Mouse (Mus musculus): ENCODE measurements around the gene Tbc1d2.
"Not testable (repeated sequence)": the region's sequence is repeated elsewhere in the genome, so short reads cannot be mapped to it uniquely, and the experiment has no call there.

Gene Tbc1d2

GRCm38 (mm10) chr4:46601844-46602423 lies 48.1 kb downstream of the Tbc1d2 start, which contains the start of gene Coro2a:
Gene Coro2a (minus strand): TSS chr4:46602202.
- peak; percentile 94 for DNase-seq (ENCODE audit: low read depth, low spot score)

- peak; percentile 58 for DNase-seq (ENCODE audit: low read depth, low spot score)
Measured at GRCm38 (mm10) chr4:46601258-46601843, 48.7 kb downstream of the Tbc1d2 start.

GRCm38 (mm10) chr4:46600473-46601257 lies 49.3 kb downstream of the Tbc1d2 start:
- DNase-seq (ENCODE audit: low read depth, low spot score): peak; percentile 27

- DNase-seq (ENCODE audit: low read depth, low spot score): not testable (repeated sequence)
Measured at GRCm38 (mm10) chr4:46599609-46600008, 50.4 kb downstream of the Tbc1d2 start.

- DNase-seq (ENCODE audit: low read depth, low spot score): no peak
Measured at GRCm38 (mm10) chr4:46598981-46599380, 51.0 kb downstream of the Tbc1d2 start.

- DNase-seq (ENCODE audit: low read depth, low spot score): no peak
Measured at GRCm38 (mm10) chr4:46598111-46598510, 51.9 kb downstream of the Tbc1d2 start.

GRCm38 (mm10) chr4:46597286-46597961 lies 52.6 kb downstream of the Tbc1d2 start:
- DNase-seq (ENCODE audit: low read depth, low spot score): peak; percentile 61

- DNase-seq (ENCODE audit: low read depth, low spot score): peak; percentile 67
Measured at GRCm38 (mm10) chr4:46596398-46596797, 53.6 kb downstream of the Tbc1d2 start.

GRCm38 (mm10) chr4:46594131-46594530 lies 55.9 kb downstream of the Tbc1d2 start:
- DNase-seq (ENCODE audit: low read depth, low spot score): no peak

- DNase-seq (ENCODE audit: low read depth, low spot score): no peak
Measured at GRCm38 (mm10) chr4:46593472-46593871, 56.5 kb downstream of the Tbc1d2 start.

- DNase-seq (ENCODE audit: low read depth, low spot score): peak; percentile 33
Measured at GRCm38 (mm10) chr4:46591833-46592520, 58.0 kb downstream of the Tbc1d2 start.

- DNase-seq (ENCODE audit: low read depth, low spot score): no peak
Measured at GRCm38 (mm10) chr4:46590810-46591209, 59.2 kb downstream of the Tbc1d2 start.

- DNase-seq (ENCODE audit: low read depth, low spot score): no peak
Measured at GRCm38 (mm10) chr4:46589946-46590684, 59.9 kb downstream of the Tbc1d2 start.

- DNase-seq (ENCODE audit: low read depth, low spot score): no peak
Measured at GRCm38 (mm10) chr4:46589151-46589550, 60.9 kb downstream of the Tbc1d2 start.

GRCm38 (mm10) chr4:46586473-46586872 lies 63.5 kb downstream of the Tbc1d2 start:
- no peak for DNase-seq (ENCODE audit: low read depth, low spot score)

GRCm38 (mm10) chr4:46585811-46586190 lies 64.2 kb downstream of the Tbc1d2 start:
- DNase-seq (ENCODE audit: low read depth, low spot score): peak; percentile 24

- DNase-seq (ENCODE audit: low read depth, low spot score): no peak
Measured at GRCm38 (mm10) chr4:46585041-46585810, 64.8 kb downstream of the Tbc1d2 start.

GRCm38 (mm10) chr4:46584536-46584935 lies 65.5 kb downstream of the Tbc1d2 start:
- not testable (repeated sequence) for DNase-seq (ENCODE audit: low read depth, low spot score)

- DNase-seq (ENCODE audit: low read depth, low spot score): not testable (repeated sequence)
Measured at GRCm38 (mm10) chr4:46584084-46584483, 65.9 kb downstream of the Tbc1d2 start.

GRCm38 (mm10) chr4:46582024-46582423 lies 68.0 kb downstream of the Tbc1d2 start:
- not testable (repeated sequence) for DNase-seq (ENCODE audit: low read depth, low spot score)

All from brain, adult 2 months (tissue).